Mouse (Mus musculus): ENCODE data around the gene Mrto4.
"Not testable (repeated sequence)": the region's sequence is repeated elsewhere in the genome, so short reads cannot be mapped to it uniquely, and the experiment has no call there.

Mrto4 gene

DNA sequence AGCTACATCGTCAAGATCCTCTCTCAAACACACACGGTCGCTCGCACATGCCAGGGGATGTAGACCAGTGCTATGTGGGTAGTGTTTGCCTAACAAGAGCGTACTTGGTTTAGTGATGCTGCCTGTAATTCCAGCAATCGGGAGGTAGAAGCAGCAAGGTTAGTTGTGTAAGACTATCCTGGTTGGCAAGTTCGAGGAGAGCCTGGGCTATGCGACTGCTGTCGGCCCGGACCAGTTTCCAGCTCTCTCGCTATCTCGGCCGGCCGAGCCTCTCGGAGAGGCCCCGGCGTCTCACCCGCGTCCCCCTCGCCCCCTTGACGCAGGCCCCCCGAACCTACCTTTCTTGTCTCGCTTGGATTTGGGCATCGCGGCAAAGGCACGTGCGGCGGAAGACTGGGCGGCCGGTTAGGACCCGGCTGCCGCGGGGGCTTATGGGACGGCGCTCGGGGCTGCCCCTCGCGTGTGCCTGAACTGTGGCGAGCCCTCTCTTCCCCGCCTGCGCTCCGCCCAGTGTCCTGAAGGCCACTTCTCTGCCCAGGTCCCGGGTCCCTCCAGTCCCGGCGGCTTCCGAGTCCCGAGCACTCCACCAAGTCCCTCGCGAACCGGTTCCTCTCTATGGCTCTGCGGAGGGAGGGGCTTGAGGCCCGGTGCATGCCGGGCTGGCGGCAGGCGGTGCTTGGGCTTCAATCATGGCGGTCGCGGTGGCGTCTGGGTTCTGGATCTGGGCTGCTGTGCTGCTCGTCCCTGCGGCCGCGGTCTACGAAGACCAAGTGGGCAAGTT, at the start of gene Mrto4, which contains the start of the genes Emc1 and Ubr4:
Gene Mrto4, minus strand, starts transcription at position 646 of the 781 bp plus-strand sequence.
Gene Emc1, plus strand, starts transcription at position 657 of the 781 bp plus-strand sequence.
Gene Ubr4, plus strand, starts transcription at position 679 of the 781 bp plus-strand sequence.
- no peaks in the 10 kb centered on the region for H3K27me3 ChIP-seq (ENCODE audit: control insufficient read depth, insufficient read depth, low read length, poor library complexity, severe bottlenecking)
- no peaks in the 10 kb centered on the region; the same call in none of the 2 replicates for H3K36me3 ChIP-seq (ENCODE audit: control insufficient read depth, insufficient read depth, low read length, poor library complexity, severe bottlenecking)
- DNase-seq (ENCODE audit: low read depth, low spot score), result peak; percentile 85

DNA sequence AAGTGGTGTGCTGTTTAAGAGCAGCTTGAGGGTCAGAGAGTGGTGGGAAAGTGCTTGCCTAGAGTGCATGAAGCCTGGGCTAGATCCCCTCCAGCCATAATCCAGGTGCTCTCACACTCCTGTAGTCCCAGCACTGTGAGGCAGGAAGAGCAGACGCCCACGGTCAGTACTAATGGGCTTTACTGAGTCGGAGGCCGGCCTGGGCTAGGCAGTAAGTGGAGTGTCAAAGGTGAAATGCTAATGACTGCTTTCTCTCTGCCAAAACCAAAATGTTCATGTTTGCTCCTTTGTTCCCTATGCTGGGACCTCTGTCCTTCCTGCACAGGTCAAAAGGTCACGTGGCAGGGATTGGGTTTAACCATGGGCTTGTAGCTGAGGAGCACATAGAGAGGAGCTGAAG, 48.1 kb upstream of the Mrto4 start:
- peaks cover 25% of the 10 kb centered on the region for H3K36me3 ChIP-seq (ENCODE audit: control insufficient read depth, insufficient read depth, low read length, poor library complexity, severe bottlenecking)
- DNase-seq (ENCODE audit: low read depth, low spot score), result no peak

DNA sequence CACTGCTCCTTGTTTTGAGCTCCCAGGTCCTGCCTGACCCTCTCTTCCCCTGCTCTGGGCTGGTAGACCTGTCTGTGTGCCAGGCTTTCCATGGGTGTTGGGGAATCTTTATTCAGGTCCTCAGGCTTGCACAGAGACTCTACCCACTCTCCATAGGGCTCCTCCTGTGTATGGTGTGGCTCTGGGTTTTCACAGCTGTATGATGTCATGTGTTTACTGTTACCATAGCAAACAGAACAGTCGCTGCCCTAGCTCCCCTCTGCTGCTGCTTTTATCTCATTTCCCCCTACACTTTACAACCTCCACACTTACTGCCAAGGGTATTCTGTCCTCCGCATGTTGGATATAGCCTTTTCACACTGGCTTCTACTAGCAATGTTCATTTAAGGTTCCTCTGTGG, 43.1 kb upstream of the Mrto4 start:
- H3K27me3 ChIP-seq (ENCODE audit: control insufficient read depth, insufficient read depth, low read length, poor library complexity, severe bottlenecking), result no peaks in the 10 kb centered on the region
- peaks cover 21% of the 10 kb centered on the region for H3K36me3 ChIP-seq (ENCODE audit: control insufficient read depth, insufficient read depth, low read length, poor library complexity, severe bottlenecking)
- no peak for DNase-seq (ENCODE audit: low read depth, low spot score)

More for the DNA sequence above, 48.1 kb upstream of the Mrto4 start:
- no peaks in the 10 kb centered on the region for H3K27me3 ChIP-seq (ENCODE audit: control insufficient read depth, insufficient read depth, low read length, poor library complexity, severe bottlenecking)

DNA sequence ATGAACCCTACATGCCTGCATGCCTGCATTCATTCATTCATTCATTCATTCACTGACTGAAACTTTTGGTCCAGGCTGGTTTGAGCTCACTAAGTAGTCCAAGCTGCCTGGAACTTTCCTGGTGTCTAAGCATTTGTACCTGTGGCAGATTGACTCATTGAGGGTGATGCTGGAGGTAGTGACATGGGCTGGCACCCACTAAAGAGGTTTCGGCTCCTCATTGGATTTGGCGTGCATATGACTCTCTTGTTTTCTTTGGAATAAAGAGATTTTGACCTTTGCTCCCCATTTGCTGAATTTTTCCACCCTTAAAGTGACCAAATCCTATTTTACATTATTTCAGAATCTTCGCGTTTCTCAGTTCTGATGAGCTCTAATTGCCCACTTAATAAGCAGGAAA, 37.2 kb upstream of the Mrto4 start:
- Histone ChIP-seq H3K36me3 (ENCODE audit: control insufficient read depth, insufficient read depth, low read length, poor library complexity, severe bottlenecking) (peaks cover 2% of the 10 kb centered on the region; the same call in 1 of the 2 replicates), H3K27me3 (ENCODE audit: control insufficient read depth, insufficient read depth, low read length, poor library complexity, severe bottlenecking) (no peaks in the 10 kb centered on the region)
- DNase-seq (ENCODE audit: low read depth, low spot score), result no peak

DNA sequence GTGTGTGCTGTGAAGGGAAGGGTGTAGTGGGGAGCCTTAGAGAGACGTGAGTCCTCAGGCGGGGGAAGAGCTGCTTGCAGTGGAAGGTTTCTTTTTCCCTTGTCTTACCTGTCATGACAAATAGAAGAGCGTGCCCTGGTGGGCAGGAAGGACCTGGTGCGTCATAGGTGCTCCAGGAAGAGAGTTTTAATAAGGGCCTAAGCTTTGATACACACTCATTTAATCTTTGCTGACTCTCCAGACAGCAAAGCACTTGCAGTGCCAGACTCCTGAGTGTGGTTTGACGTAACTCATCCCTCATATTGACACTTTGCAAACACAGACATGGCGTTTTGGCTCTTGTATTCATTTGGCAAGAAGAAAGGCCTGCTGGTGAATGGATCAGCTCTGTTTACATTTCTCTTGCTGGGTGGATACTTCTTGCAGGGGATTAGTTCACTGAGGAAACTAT, 34.5 kb upstream of the Mrto4 start:
- Histone ChIP-seq H3K36me3 (ENCODE audit: control insufficient read depth, insufficient read depth, low read length, poor library complexity, severe bottlenecking) (no peaks in the 10 kb centered on the region), H3K27me3 (ENCODE audit: control insufficient read depth, insufficient read depth, low read length, poor library complexity, severe bottlenecking) (no peaks in the 10 kb centered on the region)
- DNase-seq (ENCODE audit: low read depth, low spot score), result no peak

DNA sequence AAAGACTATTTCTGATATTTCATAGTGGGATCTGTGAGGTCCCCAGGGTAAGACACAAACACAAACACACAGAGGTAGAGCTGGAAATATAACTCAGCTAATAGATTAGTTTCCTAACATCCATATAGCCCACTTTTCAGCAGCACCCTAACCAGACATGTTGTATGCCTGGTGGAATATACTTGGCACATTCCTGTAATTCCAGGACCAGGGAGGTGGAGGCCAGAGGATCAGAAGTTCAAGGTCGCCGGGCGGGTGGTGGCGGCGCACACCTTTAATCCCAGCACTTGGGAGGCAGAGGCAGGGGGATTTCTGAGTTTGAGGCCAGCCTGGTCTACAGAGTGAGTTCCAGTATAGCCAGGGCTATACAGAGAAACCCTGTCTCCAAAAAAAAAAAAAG, 33.5 kb upstream of the Mrto4 start:
- DNase-seq (ENCODE audit: low read depth, low spot score); H3K36me3 ChIP-seq (ENCODE audit: control insufficient read depth, insufficient read depth, low read length, poor library complexity, severe bottlenecking); H3K27me3 ChIP-seq (ENCODE audit: control insufficient read depth, insufficient read depth, low read length, poor library complexity, severe bottlenecking): not testable (repeated sequence)

DNA sequence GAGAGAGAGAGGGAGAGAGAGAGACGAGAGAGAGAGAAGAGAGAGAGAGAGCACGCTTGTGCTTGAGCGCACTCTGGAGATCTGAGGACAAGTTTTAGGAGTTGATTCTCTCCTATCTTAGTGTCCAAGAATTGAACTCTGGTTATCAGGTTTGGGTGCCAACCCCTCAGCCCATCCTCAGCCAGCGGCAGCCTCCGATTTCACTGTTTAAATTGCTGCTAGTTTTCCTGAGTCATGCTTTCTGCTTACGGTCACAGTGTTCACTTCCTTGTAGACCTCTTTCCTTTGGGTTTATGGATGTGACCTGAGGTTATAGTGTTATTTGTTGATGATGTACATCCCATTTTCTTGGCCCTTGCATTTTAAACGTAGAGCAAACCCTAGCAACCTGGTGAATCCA, 29.9 kb upstream of the Mrto4 start:
- H3K27me3 ChIP-seq (ENCODE audit: control insufficient read depth, insufficient read depth, low read length, poor library complexity, severe bottlenecking), result no peaks in the 10 kb centered on the region
- H3K36me3 ChIP-seq (ENCODE audit: control insufficient read depth, insufficient read depth, low read length, poor library complexity, severe bottlenecking), result no peaks in the 10 kb centered on the region
- DNase-seq (ENCODE audit: low read depth, low spot score), result no peak

DNA sequence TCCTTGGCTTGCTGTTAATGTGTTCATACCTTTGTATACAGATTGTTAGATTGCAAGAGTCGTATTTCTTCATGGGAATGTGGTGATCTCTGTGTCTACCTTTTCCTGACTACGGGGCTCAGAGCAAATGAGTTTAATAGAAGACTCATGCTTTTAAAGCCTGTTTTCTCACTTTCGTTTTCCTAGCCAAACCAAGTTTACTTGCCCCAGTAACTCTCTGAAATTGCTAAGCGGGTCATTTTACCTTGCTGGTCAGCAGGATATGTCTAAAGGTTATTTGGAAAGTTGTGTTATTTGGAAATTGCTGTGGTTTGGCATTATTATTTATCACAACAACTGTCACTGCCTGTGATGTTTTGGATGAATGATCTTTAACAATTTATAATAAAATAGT, 29.1 kb upstream of the Mrto4 start:
- H3K27me3 ChIP-seq (ENCODE audit: control insufficient read depth, insufficient read depth, low read length, poor library complexity, severe bottlenecking), result no peaks in the 10 kb centered on the region
- DNase-seq (ENCODE audit: low read depth, low spot score), result peak; percentile 7
- H3K36me3 ChIP-seq (ENCODE audit: control insufficient read depth, insufficient read depth, low read length, poor library complexity, severe bottlenecking), result no peaks in the 10 kb centered on the region

DNA sequence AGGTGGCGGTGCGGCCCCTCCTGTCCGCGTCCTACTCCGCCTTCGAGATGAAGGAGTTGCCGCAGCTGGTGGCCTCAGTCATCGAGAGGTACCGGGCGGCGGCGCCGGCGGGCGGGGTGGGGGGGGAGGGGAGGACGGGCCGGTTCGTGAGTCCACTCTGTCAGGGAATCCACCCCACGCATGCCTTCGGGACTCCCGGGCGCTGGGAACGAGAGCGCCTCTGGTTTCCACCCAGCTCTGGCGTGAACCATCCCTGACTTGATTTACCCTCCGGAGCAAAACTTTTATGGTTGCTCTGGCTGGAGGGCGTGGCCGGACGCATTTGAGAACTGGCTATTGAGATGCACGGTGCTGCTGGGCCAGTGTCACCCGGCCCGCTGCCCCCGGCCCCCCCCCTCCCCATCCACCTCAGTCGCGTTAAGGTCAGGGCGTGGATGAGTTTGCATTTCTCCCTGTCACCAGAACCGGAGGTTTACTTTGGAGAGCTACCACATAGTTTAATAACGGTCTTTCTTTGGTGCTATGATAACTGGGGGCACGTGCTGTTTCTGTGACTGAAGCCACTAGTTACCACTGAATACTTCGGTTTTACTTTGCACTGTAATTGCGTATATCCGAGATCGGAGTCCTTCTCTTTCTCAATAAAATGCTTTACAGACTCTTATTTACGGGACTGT, 28.5 kb upstream of the Mrto4 start:
- DNase-seq (ENCODE audit: low read depth, low spot score), result peak; percentile 39
- H3K27me3 ChIP-seq (ENCODE audit: control insufficient read depth, insufficient read depth, low read length, poor library complexity, severe bottlenecking), result no peaks in the 10 kb centered on the region
- no peaks in the 10 kb centered on the region for H3K36me3 ChIP-seq (ENCODE audit: control insufficient read depth, insufficient read depth, low read length, poor library complexity, severe bottlenecking)

DNA sequence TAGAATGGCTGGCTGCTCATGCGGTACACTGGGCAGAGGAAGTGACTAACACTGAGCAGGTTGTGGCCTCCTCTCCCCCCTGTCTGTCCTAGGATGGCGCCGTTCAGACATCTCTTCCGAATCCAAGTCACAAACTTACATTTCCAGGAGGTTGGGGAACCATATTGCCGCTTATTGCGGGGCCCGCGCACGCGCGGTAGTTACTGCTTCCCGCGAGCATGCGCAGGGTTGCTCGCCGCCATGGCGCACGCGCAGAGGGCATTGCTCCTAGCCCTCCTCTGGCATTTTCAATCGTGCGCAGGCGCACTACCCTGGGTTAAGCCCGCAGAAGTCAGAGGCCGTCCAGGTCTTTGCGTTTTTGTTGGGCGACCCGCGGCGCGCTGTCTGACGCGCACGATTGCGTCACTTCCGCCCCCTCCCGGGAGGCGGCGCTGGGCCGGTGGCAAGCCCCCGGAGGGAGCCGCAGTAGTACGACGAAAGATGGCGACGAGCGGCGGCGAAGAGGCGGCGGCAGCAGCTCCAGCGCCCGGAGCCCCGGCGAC, 27.9 kb upstream of the Mrto4 start:
- H3K36me3 ChIP-seq (ENCODE audit: control insufficient read depth, insufficient read depth, low read length, poor library complexity, severe bottlenecking), result no peaks in the 10 kb centered on the region
- H3K27me3 ChIP-seq (ENCODE audit: control insufficient read depth, insufficient read depth, low read length, poor library complexity, severe bottlenecking), result no peaks in the 10 kb centered on the region
- peak; percentile 100 for DNase-seq (ENCODE audit: low read depth, low spot score)

DNA sequence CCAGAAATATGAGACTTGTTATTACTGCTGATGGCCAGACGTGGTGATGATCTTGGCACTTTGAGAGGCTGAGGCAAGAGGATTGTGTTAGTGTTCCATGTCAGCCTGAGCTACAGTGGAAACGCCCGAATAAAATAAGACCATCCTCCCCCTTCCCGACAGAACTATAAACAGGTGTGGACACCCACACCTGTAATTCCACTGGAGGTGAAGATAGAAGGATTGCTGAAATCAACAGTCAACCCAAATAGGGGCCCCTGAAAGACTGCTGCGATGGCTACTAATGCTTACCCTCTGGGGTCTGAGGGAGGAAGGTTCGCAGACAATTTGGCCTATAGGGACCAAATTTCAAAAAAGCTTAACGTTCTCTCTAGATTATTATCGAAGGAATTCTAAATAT, 27.3 kb upstream of the Mrto4 start:
- Histone ChIP-seq H3K36me3 (ENCODE audit: control insufficient read depth, insufficient read depth, low read length, poor library complexity, severe bottlenecking) (no peaks in the 10 kb centered on the region), H3K27me3 (ENCODE audit: control insufficient read depth, insufficient read depth, low read length, poor library complexity, severe bottlenecking) (no peaks in the 10 kb centered on the region)
- no peak for DNase-seq (ENCODE audit: low read depth, low spot score)

DNA sequence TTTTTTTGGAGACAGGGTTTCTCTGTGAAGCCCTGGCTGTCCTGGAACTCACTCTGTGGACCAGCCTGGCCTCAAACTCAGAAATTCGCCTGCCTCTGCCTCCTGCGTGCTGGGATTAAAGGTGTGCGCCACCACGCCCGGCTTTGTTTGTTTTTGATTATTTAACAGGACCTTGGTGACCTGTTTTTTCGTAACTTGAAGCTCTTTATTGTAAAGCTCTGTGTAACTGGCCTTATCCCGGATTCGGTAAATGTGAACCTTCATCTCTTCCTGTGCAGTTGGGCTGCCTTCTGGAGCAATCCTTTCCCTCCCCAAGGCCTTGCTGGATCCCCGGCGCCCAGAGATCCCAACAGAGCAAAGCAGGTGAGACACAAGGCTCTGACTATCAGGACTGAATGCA, 21.2 kb upstream of the Mrto4 start:
- DNase-seq (ENCODE audit: low read depth, low spot score), result no peak

DNA sequence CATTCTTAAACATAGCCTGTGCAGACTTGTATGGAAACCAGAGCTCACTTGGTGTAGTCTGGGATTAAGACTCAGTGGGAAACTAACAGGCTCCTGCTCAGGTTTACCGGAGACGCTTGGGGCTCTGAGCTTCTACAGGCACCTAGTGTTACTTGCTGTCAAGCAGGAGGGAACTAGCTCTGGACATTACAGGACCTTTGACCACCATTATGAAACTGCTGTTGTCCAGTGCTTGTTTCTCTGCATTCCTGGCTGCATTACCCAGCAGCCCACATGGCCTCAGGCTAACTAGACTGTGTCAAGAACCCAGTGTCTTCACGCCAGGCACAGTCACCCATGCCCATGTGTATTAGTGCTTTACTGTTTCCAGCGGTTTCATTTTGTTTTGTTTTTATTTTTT, 20.8 kb upstream of the Mrto4 start:
- peaks cover 4% of the 10 kb centered on the region for H3K36me3 ChIP-seq (ENCODE audit: control insufficient read depth, insufficient read depth, low read length, poor library complexity, severe bottlenecking)
- no peak for DNase-seq (ENCODE audit: low read depth, low spot score)
- H3K27me3 ChIP-seq (ENCODE audit: control insufficient read depth, insufficient read depth, low read length, poor library complexity, severe bottlenecking), result no peaks in the 10 kb centered on the region

More for the DNA sequence above, 21.2 kb upstream of the Mrto4 start:
- no peaks in the 10 kb centered on the region for H3K27me3 ChIP-seq (ENCODE audit: control insufficient read depth, insufficient read depth, low read length, poor library complexity, severe bottlenecking)
- H3K36me3 ChIP-seq (ENCODE audit: control insufficient read depth, insufficient read depth, low read length, poor library complexity, severe bottlenecking), result peaks cover 4% of the 10 kb centered on the region

DNA sequence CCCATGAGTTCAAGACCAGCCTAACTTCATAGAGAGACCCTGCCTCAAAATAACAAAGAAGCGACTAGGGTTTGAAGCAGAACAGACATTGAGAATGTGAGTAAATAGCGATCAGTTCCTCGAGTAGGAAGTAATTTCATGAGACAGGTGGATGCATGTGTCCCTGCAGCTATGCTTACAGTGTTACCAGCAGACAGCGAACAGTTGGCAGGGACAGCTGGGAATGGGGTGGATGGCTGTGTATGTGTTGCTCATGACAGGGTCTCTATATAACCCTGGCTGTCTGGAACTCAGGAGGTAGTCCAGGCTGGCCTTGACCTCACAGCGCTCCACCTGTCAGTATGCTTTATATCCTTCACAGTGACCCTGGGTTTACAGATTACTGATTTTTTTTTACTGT, 15.7 kb upstream of the Mrto4 start:
- peaks cover 5% of the 10 kb centered on the region for H3K36me3 ChIP-seq (ENCODE audit: control insufficient read depth, insufficient read depth, low read length, poor library complexity, severe bottlenecking)
- no peak for DNase-seq (ENCODE audit: low read depth, low spot score)
- no peaks in the 10 kb centered on the region for H3K27me3 ChIP-seq (ENCODE audit: control insufficient read depth, insufficient read depth, low read length, poor library complexity, severe bottlenecking)

DNA sequence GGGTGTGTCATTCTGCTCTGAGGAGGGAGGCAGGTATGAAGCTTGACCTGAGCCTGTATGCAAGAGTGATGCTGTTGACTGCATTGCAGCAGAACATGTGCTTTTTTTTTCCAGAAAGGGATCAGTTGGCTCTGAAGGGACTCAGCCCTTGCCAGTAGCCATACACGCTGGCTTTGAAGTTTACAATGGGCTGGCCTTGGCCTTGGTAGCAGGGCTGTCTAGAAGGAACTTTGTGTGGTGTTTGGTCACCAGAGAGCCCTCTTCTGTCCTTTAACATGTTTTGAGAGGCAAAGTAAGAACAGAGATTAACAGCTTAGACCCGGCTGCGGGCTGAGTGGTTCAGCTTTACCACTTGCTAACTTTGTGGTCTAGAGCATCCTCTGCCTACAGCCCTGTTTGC, 15.0 kb upstream of the Mrto4 start:
- Histone ChIP-seq H3K36me3 (ENCODE audit: control insufficient read depth, insufficient read depth, low read length, poor library complexity, severe bottlenecking) (peaks cover 3% of the 10 kb centered on the region), H3K27me3 (ENCODE audit: control insufficient read depth, insufficient read depth, low read length, poor library complexity, severe bottlenecking) (no peaks in the 10 kb centered on the region)
- no peak for DNase-seq (ENCODE audit: low read depth, low spot score)
